In the genomic region with DNA sequence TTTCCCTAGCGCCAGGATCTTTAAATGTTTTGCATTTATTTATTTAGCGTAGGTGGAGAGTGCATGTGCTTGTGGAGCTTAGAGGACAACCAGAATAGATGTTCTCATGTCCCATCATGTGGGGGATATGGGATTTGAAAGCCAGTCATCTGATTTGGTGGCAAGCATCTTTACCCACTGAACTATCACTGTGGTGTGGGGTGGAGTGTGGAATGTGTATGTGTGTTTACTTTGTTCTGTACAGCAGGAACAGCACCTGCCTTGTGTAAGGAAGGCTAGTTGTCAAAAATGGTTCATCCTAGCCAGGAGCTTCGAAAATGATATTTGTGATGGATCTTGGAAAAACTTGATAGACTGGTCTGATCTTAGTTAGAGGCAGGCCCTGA, we compare ENCODE assay signal across 9 mouse cellular contexts. TPM values are rescaled to one million over a fixed set of nuclear protein-coding genes. Genes with fewer than 3 reads are reported as not detected.
DNase-seq lines count a peak whose midpoint lies in the region; ATAC-seq and TF ChIP-seq lines count a peak whose summit lies in the region.
"Had no signal": no experiment of that assay in that cellular context is flagged by ENCODE, and none has a peak within 500 bp of the region (broad histone marks: within the 10 kb centered on the region; RNA-seq: fewer than 3 reads in every experiment).

No protein-coding gene starts in this region.

- H3K36me3 ChIP-seq in heart, adult 2 months (ENCODE audit: control insufficient read depth, insufficient read depth, low read length), result 0 out of 2 replicates have a peak, but pooled peaks cover 5% of the 10 kb centered on the region
- peaks cover under 1 to 16% of the 10 kb centered on the region in 2 experiments for H3K36me3 ChIP-seq in CH12.LX (replicated peaks in 1 of 2; ENCODE audit: control insufficient read depth in 1 of 2, insufficient read depth in 1 of 2, low read length in 1 of 2)
- no peaks in the 10 kb centered on the region for H3K36me3 ChIP-seq in forebrain, embryonic 13.5 days (ENCODE audit: poor library complexity, severe bottlenecking)
- H3K36me3 ChIP-seq in liver, embryonic 15.5 days (replicated peaks), result no peaks in the 10 kb centered on the region

- DNase-seq in heart, adult 2 months, result no peak
- DNase-seq in heart, postnatal 14 days, result no peak
- no peak for DNase-seq in CH12.LX (ENCODE audit: extremely low read depth)
- peak; percentile 6 for DNase-seq in telencephalon, adult 2 months (ENCODE audit: low read depth, low spot score)
- no peak for DNase-seq in cerebellum, postnatal 4 days (ENCODE audit: low spot score in 2 of 2)
- no peak for DNase-seq in yolk sac, embryonic 10.5 days (ENCODE audit: low spot score)

- H3K4me3 ChIP-seq in heart, adult 2 months, result peak overlapping the region; percentile 86
- peak overlapping the region; percentile 34 to 68 (median 48) for H3K4me3 ChIP-seq in CH12.LX (replicated peaks in 1 of 3; ENCODE audit: low read depth in 2 of 3, low read length in 2 of 3, poor library complexity in 1 of 3)
- H3K4me3 ChIP-seq in forebrain, embryonic 13.5 days, result peak overlapping the region; percentile 71
- peak overlapping the region; percentile 79 for H3K4me3 ChIP-seq in liver, embryonic 15.5 days (replicated peaks)

- no peak for TF ChIP-seq CTCF in heart, adult 2 months (IDR thresholded peaks at IDR 0.05)
- TF ChIP-seq CTCF in CH12.LX (conservative IDR thresholded peaks at IDR 0.05 in 1 of 2, IDR thresholded peaks at IDR 0.05 in 1 of 2; ENCODE audit: low read depth in 2 of 2, low read length in 2 of 2), result no peak

- peak overlapping the region; percentile 82 for H3K4me2 ChIP-seq in CH12.LX (ENCODE audit: insufficient read depth, low read depth, poor library complexity, severe bottlenecking)
- peak overlapping the region; percentile 59 for H3K4me2 ChIP-seq in forebrain, embryonic 13.5 days
- H3K4me2 ChIP-seq in liver, embryonic 15.5 days, result peak overlapping the region; percentile 89

- H3K27me3 ChIP-seq in heart, adult 2 months (ENCODE audit: control insufficient read depth, insufficient read depth, low read length), result no peaks in the 10 kb centered on the region
- H3K27me3 ChIP-seq in CH12.LX (replicated peaks), result peaks cover 9% of the 10 kb centered on the region
- H3K27me3 ChIP-seq in forebrain, embryonic 13.5 days, result no peaks in the 10 kb centered on the region
- H3K27me3 ChIP-seq in liver, embryonic 15.5 days, result peaks cover 17% of the 10 kb centered on the region

- peak overlapping the region; percentile 93 for H3K27ac ChIP-seq in heart, adult 2 months
- H3K27ac ChIP-seq in CH12.LX (ENCODE audit: insufficient read depth, low read depth), result peak overlapping the region; percentile 29; the same call in 1 of the 2 replicates
- H3K27ac ChIP-seq in forebrain, embryonic 13.5 days, result peak overlapping the region; percentile 20; the same call in 1 of the 2 replicates
- H3K27ac ChIP-seq in liver, embryonic 15.5 days (replicated peaks), result peak overlapping the region; percentile 83

- in situ Hi-C loops in CH12.LX (cut with MboI; ENCODE audit: low pct_ligation_motif_present, low pct_unique_long_range_greater_than_20kb, low sequenced_read_pairs), result no loop called here

- no peak for TF ChIP-seq POLR2A in heart, adult 2 months (IDR thresholded peaks at IDR 0.05; ENCODE audit: insufficient read depth, low read depth, low read length)
- TF ChIP-seq POLR2A in CH12.LX (IDR thresholded peaks at IDR 0.05; ENCODE audit: low read depth, low read length), result no peak

- 16% methylated on average over 3 of the region's 3 CpGs for WGBS in heart, adult 2 months
- WGBS in forebrain, embryonic 13.5 days, result 18% methylated on average over 3 of the region's 3 CpGs
- WGBS in liver, embryonic 15.5 days (ENCODE audit: insufficient replicate concordance), result 8% methylated on average over 3 of the region's 3 CpGs

- intact Hi-C loops in heart, adult 2 months (cut with DNase I), result loop anchor here (2.0 to 5.0 kb wide), 2 partner anchors 122 to 211 kb away; partner anchors contain the start of genes Gabbr1, Znrd1 and Znrd1as
- intact Hi-C loops in heart, postnatal 14 days (cut with DNase I), result loop anchor here (5.0 kb wide), 2 partner anchors 166 to 211 kb away; partner anchors contain the start of genes Gabbr1 and Zfp57

- peak overlapping the region; percentile 66 for H3K9ac ChIP-seq in heart, adult 2 months (ENCODE audit: low read depth, low read length)
- peak overlapping the region; percentile 63 for H3K9ac ChIP-seq in CH12.LX (ENCODE audit: insufficient read depth, low read depth)
- H3K9ac ChIP-seq in forebrain, embryonic 13.5 days, result peak overlapping the region; percentile 82
- peak overlapping the region; percentile 61 for H3K9ac ChIP-seq in liver, embryonic 15.5 days

- dilution Hi-C loops in CH12.LX (cut with MboI; ENCODE audit: extremely low pct_ligation_motif_present, extremely low pct_unique_long_range_greater_than_20kb, low sequenced_read_pairs), result no loop called here

- 0 out of 2 replicates have a peak, but pooled peaks cover 1% of the 10 kb centered on the region for H3K4me1 ChIP-seq in heart, adult 2 months (ENCODE audit: control insufficient read depth, insufficient read depth, low read length)
- peaks cover 4 to 26% of the 10 kb centered on the region in 2 experiments for H3K4me1 ChIP-seq in CH12.LX (ENCODE audit: control insufficient read depth in 1 of 2, insufficient read depth in 2 of 2)
- peaks cover 17% of the 10 kb centered on the region for H3K4me1 ChIP-seq in forebrain, embryonic 13.5 days
- peaks cover 28% of the 10 kb centered on the region for H3K4me1 ChIP-seq in liver, embryonic 15.5 days (replicated peaks)

- H3K79me2 ChIP-seq in heart, adult 2 months (replicated peaks; ENCODE audit: control insufficient read depth, insufficient read depth, low read length), result 0 out of 2 replicates have a peak, but pooled peaks cover 2% of the 10 kb centered on the region
- peaks cover 3% of the 10 kb centered on the region for H3K79me2 ChIP-seq in CH12.LX (replicated peaks; ENCODE audit: control insufficient read depth, extremely low read depth, insufficient read depth, poor library complexity, severe bottlenecking)

- no peak for TF ChIP-seq EP300 in heart, adult 2 months (IDR thresholded peaks at IDR 0.05; ENCODE audit: insufficient read depth, low read depth, low read length)
- TF ChIP-seq EP300 in CH12.LX (IDR thresholded peaks at IDR 0.05; ENCODE audit: low read length), result no peak

- no peaks in the 10 kb centered on the region for H3K9me3 ChIP-seq in CH12.LX (replicated peaks; ENCODE audit: low read length)
- no peaks in the 10 kb centered on the region for H3K9me3 ChIP-seq in forebrain, embryonic 13.5 days (replicated peaks)
- no peaks in the 10 kb centered on the region for H3K9me3 ChIP-seq in liver, embryonic 15.5 days (replicated peaks)

- no peak for TF ChIP-seq RAD21 in CH12.LX (IDR thresholded peaks at IDR 0.05; ENCODE audit: low read depth, low read length)

- ATAC-seq in forebrain, embryonic 13.5 days, result peak; percentile 39
- ATAC-seq in liver, embryonic 15.5 days (ENCODE audit: insufficient read depth), result peak; percentile 2; the same call in 1 of the 2 replicates

TF ChIP-seq in CH12.LX, 34 proteins besides CTCF, POLR2A, EP300 and RAD21 (continues in another document):
- TF ChIP-seq ZMIZ1 (IDR thresholded peaks at IDR 0.05; ENCODE audit: low read depth, low read length), result no peak
- TF ChIP-seq E2F4 (IDR thresholded peaks at IDR 0.05; ENCODE audit: insufficient replicate concordance, low read depth, low read length), result no peak
- 0 out of 2 replicates have a peak, but pooled peaks have one; percentile 48 for TF ChIP-seq SIN3A (IDR thresholded peaks at IDR 0.05; ENCODE audit: low read length)

RNA-seq across cellular contexts. Expression of gene Trim26, which starts 0.5 kb away (rescaled TPM):
- total RNA-seq in heart, adult 2 months (2021), result 10 to 100 TPM; 19.1 to 19.3 TPM
- polyA plus RNA-seq in heart, adult 2 months (2012; rRNA removed), result 17.0 and 21.7 TPM in 2 replicates
- total RNA-seq in heart, postnatal 14 days (2021), result 10 to 100 TPM; 20.6 to 23.4 TPM
- total RNA-seq in CH12.LX (2012; rRNA removed) (17.1 and 19.1 TPM in 2 replicates), CH12.LX (2014; rRNA removed) (13.6 and 14.2 TPM in 2 replicates)
- polyA plus RNA-seq in CH12.LX (2012; ENCODE audit: insufficient read length, low read depth), result 67.0 and 67.1 TPM in 2 replicates
- polyA plus RNA-seq in forebrain, embryonic 13.5 days (2015; fragmentation: Nextera tagmentation; extraction: Ambion mirVana), result 34.4 and 39.2 TPM in 2 replicates
- 14.9 and 17.7 TPM in 2 replicates for polyA plus RNA-seq in liver, embryonic 15.5 days (2015; fragmentation: Nextera tagmentation; extraction: Ambion mirVana)

RNA-seq across cellular contexts. Expression of gene H2-M10.6, which starts 24.4 kb away (rescaled TPM):
- total RNA-seq in heart, adult 2 months (2021), result not detected
- polyA plus RNA-seq in heart, adult 2 months (2012; rRNA removed), result not detected in 2 replicates
- total RNA-seq in heart, postnatal 14 days (2021), result not detected
- total RNA-seq in CH12.LX (2012; rRNA removed) (not detected in 2 replicates), CH12.LX (2014; rRNA removed) (not detected in 2 replicates)
- polyA plus RNA-seq in CH12.LX (2012; ENCODE audit: insufficient read length, low read depth), result 0.20 and 0.27 TPM in 2 replicates
- not detected in 2 replicates for polyA plus RNA-seq in forebrain, embryonic 13.5 days (2015; fragmentation: Nextera tagmentation; extraction: Ambion mirVana)
- not detected in 2 replicates for polyA plus RNA-seq in liver, embryonic 15.5 days (2015; fragmentation: Nextera tagmentation; extraction: Ambion mirVana)
- total RNA-seq: hematopoietic stem cell, adult 5-6 weeks had no signal

RNA-seq across cellular contexts. Expression of gene Trim15, which starts 30.6 kb away (rescaled TPM):
- not detected for total RNA-seq in heart, adult 2 months (2021)
- 0.10 TPM in 1 of 2 replicates, not detected in the other for polyA plus RNA-seq in heart, adult 2 months (2012; rRNA removed)
- not detected for total RNA-seq in heart, postnatal 14 days (2021)
- total RNA-seq in CH12.LX (2012; rRNA removed) (not detected in 2 replicates), CH12.LX (2014; rRNA removed) (not detected in 2 replicates)
- polyA plus RNA-seq in CH12.LX (2012; ENCODE audit: insufficient read length, low read depth), result 0.14 TPM in 1 of 2 replicates, not detected in the other
- 0.30 and 0.41 TPM in 2 replicates for polyA plus RNA-seq in forebrain, embryonic 13.5 days (2015; fragmentation: Nextera tagmentation; extraction: Ambion mirVana)
- polyA plus RNA-seq in liver, embryonic 15.5 days (2015; fragmentation: Nextera tagmentation; extraction: Ambion mirVana), result 0.33 and 0.59 TPM in 2 replicates
- total RNA-seq: hematopoietic stem cell, adult 5-6 weeks had no signal

RNA-seq across cellular contexts. Expression of gene Trim10, which starts 33.0 kb away (rescaled TPM):
- total RNA-seq in heart, adult 2 months (2021), result 1 to 10 TPM in 1 of 2 experiments, under 1 TPM in 1; 0.13 to 2.1 TPM
- polyA plus RNA-seq in heart, adult 2 months (2012; rRNA removed), result 0.92 TPM in 1 of 2 replicates, not detected in the other
- 1 to 10 TPM; 2.0 to 2.5 TPM for total RNA-seq in heart, postnatal 14 days (2021)
- total RNA-seq in CH12.LX (2012; rRNA removed), result not detected in 2 replicates
- total RNA-seq in CH12.LX (2014; rRNA removed), result not detected in 2 replicates
- polyA plus RNA-seq in CH12.LX (2012; ENCODE audit: insufficient read length, low read depth), result not detected in 2 replicates
- 1.2 and 2.1 TPM in 2 replicates for polyA plus RNA-seq in forebrain, embryonic 13.5 days (2015; fragmentation: Nextera tagmentation; extraction: Ambion mirVana)
- 300 and 303 TPM in 2 replicates for polyA plus RNA-seq in liver, embryonic 15.5 days (2015; fragmentation: Nextera tagmentation; extraction: Ambion mirVana)

RNA-seq across cellular contexts. Expression of gene Trim40, which starts 53.5 kb away (rescaled TPM):
- total RNA-seq in heart, adult 2 months (2021), result not detected
- not detected in 2 replicates for polyA plus RNA-seq in heart, adult 2 months (2012; rRNA removed)
- not detected for total RNA-seq in heart, postnatal 14 days (2021)
- 0.13 TPM in 1 of 2 replicates, not detected in the other for total RNA-seq in CH12.LX (2012; rRNA removed)
- not detected in 2 replicates for total RNA-seq in CH12.LX (2014; rRNA removed)
- 0.14 and 0.22 TPM in 2 replicates for polyA plus RNA-seq in CH12.LX (2012; ENCODE audit: insufficient read length, low read depth)
- polyA plus RNA-seq in forebrain, embryonic 13.5 days (2015; fragmentation: Nextera tagmentation; extraction: Ambion mirVana), result not detected in 2 replicates
- polyA plus RNA-seq in liver, embryonic 15.5 days (2015; fragmentation: Nextera tagmentation; extraction: Ambion mirVana), result not detected in 2 replicates
- total RNA-seq: hematopoietic stem cell, adult 5-6 weeks had no signal

Comparison
In these comparisons a context has a peak if more than half of its experiments do, and no peak if none do; other contexts are left out.
1. H3K27ac ChIP-seq: peak in every context shown above with its lines; median percentile 93 in heart, adult 2 months; 83 in liver, embryonic 15.5 days; 29 in CH12.LX; 20 in forebrain, embryonic 13.5 days.